Mouse (Mus musculus): ENCODE measurements at regions not wholly inside any gene's neighbourhood (a gene's known extent, or its start where the extent isn't known, plus 50 kb on each side); places are given as distances from the start of the nearest gene placed in this dataset.
A peak's percentile ranks its signal among the peaks of the same experiment; 100 is the strongest.

- DNase-seq = no peak
Measured at GRCm38 (mm10) chr2:163138688-163139385, 51.2 kb upstream of the Gtsf1l start.

GRCm38 (mm10) chr2:163142762-163143388, 55.2 kb upstream of the Gtsf1l start:
- DNase-seq = no peak

- no peak for DNase-seq
Measured at GRCm38 (mm10) chr2:163143413-163143812, 55.8 kb upstream of the Gtsf1l start.

GRCm38 (mm10) chr2:163146001-163146400, 56.9 kb upstream of the Tox2 start:
- no peak for DNase-seq

- no peak for DNase-seq
Measured at GRCm38 (mm10) chr2:163146481-163146880, 56.4 kb upstream of the Tox2 start.

- no peak for DNase-seq
Measured at GRCm38 (mm10) chr2:163147381-163147780, 55.5 kb upstream of the Tox2 start.

GRCm38 (mm10) chr2:163151016-163151415, 51.9 kb upstream of the Tox2 start:
- DNase-seq = no peak

GRCm38 (mm10) chr2:163152340-163153033, 50.4 kb upstream of the Tox2 start:
- DNase-seq = peak; percentile 91

Data from right cerebral cortex, postnatal 14 days (tissue).